Mouse (Mus musculus) CD4-positive helper T cell, adult 2 months (primary cell): ENCODE measurements around the gene Mta1.

Experiments used
- DNase-seq: peaks from one replicate; pipeline ENCODE4 v3.0.0-alpha.2; 2012; ENCODE audit warnings: low read depth, missing footprints, low spot score

Gene Mta1

DNA sequence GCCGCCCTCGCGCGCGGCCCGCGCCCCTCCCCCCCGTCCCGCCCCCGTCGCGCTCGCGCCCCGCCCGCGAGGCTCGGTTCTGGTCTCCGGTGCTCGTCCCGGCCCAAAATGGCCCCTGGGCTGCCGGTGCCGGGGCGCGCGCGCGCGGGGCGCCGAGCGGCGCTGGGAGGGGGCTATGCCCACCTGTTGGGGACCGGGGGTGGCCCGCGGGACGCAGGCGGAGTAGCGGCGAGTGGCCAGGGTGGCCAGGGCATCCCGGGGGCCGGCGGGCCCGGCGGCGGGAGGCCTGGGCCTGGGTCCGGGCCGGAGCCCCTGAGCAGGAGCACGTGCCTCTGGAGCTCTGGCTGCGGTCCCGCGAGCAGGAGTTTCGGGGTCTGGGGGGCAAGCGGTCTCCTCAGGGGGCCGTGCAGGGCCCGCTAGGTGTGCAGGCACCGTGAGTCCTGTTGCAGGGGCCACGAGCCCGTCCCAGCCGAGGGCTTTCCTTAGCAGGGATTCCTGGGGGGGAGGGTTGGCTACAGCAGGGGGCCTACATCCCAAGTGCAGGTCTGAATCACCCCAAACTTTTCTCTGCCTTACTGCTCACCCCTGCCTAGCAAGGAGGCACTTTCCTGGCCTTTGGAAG lies 563 bp downstream of the Mta1 start:
- peak; percentile 59 for DNase-seq

DNA sequence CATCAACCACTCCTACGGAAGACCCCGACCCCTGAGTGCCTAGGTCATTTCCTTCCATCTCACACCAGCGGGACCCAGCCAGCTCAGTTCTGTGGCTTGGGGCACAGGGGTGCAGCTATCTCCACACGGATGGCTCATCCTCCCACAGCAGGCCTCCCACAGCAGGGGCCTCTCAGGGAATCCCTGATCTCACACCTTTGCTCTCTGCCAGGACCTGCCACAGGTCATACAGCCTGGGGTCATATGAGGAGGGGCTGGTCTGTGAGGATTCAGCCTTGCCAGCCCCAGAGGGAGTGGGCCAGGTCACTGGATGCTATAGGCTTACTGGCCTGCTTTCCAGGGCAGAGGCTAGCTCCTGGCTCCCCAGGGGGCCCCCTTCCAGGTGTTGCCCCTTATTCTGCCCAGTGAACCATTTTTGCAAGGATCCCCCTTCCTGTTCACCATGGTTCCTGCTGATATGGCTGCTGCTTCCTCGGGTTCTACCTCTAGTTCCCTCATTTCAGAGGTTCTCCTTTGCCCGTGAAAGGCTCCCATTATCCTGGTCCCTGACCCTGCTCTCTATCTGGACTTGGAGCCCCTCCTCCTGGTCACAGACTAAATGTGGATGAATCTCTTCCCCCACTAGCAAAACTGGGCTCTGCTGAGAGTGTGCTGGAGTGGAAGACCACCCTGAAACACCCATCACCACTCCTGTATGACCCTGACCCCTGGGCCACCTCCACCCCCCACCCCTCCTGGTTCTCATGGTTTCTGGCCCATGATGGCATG lies 1.6 kb downstream of the Mta1 start:
- DNase-seq = peak; percentile 20

DNA sequence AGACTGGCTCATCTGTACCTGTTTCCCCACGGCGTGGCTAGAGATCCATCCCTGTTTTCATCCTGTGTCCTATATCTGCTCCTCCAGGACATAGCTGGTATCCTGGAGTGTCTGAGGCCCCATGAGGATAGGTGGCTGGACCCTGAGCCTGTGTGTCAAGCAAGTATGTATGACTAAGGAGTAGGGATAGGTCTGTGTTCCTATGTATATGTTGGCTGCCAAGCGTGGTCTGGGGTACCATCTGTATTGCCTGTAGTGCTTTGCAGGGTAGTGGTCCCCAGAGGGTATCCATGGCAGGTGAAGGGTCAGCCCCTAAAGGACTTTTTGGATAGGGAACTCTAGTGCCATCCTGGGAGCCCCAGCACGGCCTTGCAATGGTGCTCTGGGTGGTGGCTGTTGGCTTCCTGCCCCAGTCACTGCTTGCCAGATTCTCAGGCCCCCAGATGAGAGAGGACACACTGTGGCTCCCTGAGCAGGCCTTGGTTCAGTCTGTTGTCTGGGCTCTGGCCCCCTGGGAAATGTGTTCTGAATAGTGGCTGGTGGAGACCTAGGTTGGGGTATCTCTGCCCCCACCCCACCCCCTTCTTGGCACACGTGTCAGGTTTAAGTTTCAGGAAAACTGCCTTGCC lies 2.5 kb downstream of the Mta1 start:
- no peak for DNase-seq

DNA sequence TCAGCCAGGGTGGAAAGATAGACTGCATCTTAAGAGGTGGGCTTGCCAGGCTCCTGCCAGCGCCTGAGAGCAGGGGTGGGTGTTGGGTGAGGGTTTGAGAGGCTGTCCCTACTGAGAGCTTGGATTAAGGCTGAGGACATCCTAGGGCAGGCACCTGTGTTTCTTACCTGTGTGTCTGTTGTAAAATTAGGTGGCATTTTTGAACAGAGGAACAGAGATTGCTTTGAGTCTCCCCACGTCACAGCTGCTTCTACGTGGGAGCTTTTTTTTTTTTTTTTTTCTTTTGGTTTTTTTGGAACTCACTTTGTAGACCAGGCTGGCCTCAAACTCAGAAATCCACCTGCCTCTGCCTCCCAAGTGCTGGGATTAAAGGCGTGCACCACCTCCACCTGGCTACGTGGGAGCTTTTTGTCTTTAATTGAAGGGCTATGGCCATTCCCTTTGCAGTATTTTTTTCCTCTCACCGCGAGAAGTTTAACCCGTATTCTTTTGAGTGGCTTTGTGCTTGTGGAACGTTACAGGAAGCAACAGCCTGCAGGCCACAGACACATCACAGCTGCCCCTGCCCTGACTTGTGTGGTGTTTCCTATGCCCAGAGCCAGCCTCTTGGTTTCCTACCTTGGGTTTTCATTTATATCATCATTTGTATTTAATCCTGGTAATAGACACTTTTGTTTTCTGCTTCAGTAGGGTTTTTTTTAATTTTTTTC lies 3.3 kb downstream of the Mta1 start:
- DNase-seq = peak; percentile 48

DNA sequence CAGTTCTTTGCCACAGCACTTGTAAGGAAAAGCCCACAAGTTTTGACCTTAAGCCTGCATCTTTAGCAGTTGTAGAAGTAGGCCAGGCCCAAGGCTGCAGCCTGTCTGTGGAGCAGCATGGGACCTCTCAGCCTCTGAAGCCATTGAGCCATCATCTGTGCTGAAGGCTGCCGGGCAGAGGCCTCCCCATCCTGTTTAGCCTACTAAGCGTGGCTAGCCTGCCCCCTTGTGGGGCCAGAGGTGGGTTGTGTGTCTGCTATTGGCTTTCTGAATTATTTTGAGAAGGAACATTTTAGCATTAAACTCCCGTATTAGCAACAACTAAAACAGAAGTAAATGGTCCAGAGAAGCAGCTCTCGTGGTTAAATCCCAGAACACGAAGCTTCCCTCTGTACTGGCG lies 4.4 kb downstream of the Mta1 start:
- peak; percentile 80 for DNase-seq

DNA sequence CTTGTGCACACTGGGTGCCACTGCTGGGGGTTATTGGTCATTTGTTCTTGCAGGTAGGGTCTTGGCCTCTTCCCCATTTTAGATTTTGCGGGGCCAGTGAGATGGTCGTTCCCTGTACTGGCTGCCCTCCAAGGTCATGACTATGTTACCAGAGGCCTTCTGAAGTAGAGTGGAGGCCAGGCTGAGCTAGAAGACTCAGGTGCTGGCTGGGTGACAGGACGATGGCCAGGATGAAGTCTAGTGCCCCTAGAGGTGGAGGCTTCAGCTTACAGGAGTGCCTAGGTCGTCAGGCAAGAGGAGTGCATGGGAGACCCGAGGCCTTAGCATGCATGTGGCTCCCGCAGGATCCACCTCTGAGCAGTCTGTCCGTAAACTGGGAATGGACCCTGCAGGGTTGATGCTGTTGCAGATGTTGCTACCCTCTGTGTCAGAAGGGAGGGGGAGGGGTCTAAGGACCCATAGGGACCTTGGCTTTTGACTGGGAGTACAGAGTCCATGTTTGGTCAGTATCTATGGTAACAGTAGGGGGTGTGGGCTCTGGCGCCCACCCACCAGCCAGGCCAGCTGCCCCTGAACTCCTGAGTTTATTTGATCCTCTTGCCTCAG lies 5.9 kb downstream of the Mta1 start:
- peak; percentile 41 for DNase-seq

DNA sequence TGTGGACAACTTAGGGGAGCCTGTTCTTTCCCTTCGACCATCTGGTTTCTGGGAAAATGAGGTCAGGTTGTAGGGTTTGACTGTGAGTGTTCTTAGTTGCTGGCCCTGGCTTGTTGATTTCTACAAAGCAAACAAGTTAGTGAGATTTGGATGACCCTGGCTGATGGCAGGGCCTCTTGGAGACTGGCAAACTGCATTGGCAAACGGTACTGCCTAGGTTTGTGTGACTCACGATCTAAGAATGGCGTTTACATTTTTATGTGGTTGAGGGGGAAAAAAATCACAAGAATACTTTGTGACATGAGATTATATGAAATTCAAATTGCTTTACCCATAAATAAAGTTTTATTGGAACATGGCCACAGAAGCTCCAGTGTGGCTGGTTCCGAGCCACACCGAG lies 8.3 kb downstream of the Mta1 start:
- DNase-seq = no peak

DNA sequence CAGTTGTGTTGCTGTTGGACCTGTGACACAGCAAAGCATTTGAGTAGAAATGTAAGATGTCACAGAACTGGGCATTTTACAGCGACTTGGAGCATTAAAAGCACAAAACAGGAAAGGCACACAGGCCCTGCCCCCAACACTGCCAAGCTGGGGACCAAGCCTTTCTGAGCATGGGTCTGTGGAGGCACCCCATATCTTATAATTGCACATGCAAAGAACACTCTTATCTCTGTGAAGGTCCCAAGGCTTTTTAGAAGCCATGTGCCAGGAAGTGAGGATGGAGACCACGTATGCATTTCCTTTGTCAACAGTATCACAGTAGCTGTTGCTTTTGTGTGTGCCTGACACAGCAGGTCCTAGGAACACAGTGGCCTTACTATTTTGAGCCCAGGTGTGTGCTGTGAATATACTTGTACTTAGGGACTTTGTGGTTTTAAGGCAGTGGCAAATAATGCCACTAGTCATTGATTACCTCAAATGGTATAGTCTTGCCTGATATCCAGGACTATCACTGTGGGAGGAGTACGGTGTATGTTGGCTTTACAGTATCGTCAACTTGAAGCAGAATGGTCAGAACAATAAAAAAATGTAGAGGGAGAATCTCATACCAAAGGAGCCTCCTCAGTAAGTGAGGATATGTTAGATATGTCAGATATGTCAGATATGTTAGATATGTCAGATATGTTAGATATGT lies 9.5 kb downstream of the Mta1 start:
- no peak for DNase-seq

DNA sequence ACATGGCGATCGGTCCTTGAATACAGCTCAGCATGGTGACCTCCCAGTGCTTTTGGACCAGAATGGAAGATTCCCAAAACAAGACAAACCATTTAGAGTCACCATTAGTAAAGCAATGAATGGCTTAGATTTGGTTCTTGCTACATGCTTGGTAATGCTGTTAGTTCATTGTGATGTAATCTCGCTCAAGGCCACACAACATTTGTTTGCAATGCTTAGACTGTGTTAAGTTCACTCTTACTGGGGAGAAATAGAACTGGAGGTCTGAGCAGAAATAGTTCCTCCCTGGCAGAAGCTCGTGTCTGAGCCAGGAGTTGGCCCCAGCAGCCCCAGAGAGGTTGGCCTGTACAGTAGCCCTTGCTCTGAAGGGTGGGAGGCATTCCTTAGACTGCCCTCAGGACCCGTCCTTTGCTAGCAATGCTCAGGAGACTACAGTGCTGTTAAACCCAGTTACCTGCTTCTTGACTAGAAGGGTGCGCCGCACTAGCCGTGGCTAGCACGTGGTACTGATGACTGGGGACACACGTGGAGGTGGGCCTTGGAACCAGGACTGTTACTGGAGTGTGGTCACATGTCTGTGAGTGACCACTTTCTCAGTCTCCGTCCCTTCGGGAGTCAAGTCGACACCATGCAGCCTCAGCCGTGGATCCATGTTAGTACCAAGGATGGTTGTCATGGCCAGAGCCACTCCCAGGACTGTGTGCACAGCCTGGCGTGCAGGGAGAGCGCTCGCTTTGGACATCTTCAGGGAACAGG lies 10.6 kb downstream of the Mta1 start:
- no peak for DNase-seq

DNA sequence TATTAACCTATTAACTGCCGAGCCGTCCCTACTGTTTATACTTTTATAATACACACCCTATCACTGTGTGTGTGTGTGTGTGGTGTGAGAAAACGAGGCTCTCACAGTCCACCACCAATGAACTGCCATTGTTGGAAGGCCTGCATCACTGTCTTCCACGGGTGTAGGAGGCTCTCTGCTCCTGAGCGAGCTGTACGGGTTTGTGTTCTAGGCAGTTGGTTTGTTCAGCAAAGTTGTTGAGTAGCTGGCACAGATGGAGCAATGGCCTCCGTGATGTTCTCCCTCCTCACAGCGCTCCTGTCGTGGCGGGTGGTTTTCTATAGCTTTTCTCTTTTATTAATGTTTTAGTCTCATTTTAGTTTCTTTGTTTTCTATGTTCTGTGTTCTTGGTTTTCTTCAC lies 11.7 kb downstream of the Mta1 start:
- no peak for DNase-seq

DNA sequence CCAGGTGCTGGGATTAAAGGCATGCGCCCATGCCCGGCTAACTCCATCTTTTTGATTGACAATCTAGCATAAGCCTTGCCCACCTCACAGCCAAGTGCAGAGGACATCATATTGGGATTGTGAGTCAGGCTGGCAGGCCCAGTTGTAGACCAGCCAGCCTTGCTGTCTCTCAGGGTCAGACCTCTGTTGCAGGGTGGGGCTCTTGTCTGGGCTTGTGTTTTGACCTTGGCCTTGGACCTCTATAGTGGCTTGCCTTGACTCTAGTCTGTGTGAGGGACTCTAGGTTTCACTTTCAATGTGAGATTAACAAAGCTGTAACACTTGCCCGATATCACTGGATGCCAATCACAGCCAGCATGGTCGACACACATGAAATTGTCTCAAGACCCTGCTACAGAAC lies 16.1 kb downstream of the Mta1 start:
- no peak for DNase-seq

DNA sequence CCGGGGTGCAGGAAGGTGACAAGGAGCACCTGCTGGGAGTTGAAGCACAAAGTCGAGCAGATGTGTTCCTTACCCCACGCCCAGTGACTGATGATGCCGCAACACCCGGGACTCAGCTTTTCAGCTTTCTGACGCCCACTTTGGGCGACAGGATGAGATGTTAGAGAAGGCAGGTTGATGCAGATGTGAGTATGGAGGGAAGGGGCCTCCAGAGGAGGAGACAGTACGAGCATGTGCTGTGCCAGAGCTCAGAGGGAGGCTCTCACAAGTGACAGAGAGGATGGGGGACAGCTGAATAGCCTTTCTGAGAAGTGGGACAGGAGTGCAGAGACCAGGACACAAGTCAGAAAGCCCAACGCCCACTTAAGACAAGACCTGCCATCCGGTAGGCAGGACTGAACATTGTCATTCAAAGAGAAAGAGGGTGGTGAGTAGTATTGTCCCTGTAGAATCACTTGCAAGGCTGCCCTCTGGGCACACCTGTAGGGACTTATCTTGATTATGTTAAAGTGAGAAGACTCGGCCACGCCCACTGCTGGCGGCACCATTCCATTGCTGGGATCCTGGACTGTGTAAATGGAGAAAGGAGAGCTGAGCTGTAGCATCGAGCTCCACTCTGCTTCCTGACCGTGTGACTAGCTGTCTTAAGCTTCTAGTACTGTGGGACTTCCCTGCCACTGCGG lies 16.9 kb downstream of the Mta1 start:
- DNase-seq = no peak

DNA sequence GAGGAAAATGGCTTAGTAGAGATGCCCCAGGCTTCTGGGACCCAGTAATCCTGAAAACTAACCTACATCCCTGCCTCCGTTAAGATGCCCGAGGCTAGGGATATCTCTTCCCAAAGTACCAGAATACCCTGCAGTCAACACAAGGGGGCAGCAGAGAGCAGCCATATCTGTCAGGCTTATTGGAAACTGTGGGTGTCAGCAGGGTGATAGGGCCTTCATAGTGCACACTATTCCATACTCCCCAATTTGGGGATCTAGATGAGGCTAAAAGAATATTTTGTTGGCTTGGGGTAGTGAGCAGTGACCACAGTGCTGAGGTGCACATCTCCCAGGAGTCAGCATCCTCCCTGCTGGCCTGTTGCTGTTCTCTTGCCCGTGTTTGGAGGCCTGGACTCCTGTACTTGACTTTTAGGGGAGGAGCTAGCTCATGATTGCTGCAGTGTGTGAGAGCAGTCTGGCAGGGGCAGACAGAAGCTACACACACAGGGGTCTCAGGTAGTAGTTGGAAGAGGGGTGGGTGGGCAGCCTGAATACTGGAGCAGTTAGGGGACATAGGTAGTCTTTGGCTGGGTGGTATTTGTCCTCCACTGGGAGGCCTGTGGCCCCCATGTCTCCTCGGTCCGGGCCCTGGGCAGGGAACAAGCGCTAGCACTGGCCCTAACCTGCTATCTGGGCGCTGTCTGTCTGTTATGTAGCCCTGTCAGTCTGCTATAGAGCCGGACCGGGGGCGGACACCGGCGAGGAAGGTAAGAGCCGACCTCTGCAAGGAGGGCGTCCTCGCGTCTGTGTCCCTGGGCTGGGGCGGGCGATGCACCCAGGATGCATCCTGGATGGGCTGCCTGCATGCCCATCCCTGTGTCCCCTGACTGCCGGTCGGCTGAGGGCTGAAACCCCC lies 21.7 kb downstream of the Mta1 start:
- peak; percentile 64 for DNase-seq

DNA sequence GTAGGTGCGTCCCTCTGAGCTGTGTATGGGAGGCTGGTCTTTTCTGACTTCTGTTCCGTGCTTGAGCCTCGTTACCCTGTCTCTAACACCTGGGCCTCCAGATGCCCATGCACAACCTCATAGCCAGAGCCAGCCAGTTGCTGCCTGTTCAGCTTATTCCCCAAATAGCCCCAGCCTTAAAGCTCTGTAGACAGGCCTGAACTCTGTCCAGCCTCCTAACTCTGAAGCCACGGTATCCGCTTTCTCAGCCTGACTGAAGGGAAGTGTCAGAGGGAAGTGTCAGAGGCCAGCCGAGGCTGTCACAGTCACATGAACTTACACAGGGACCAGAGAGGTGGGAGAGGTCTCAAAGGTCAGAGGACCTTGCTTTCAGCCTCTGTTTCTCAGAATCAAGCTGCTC lies 26.6 kb downstream of the Mta1 start:
- DNase-seq = no peak

DNA sequence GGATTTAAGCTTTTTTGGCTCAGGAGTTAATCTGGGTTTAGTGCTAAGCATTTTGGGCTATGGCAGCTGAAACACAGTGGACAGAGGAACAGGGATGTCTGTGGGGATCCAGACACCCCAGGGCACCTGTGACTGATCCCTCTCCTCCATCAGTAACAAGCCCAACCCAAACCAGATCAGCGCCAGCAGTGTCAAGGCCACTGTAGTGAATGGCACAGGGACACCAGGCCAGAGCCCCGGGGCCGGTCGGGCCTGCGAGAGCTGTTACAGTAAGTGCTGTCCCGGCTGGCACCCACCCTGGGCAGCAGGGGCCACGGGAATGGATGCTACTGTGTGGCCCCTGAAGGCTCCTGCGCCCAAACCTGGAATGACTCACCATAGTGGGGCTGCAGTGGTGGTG lies 32.7 kb downstream of the Mta1 start:
- no peak for DNase-seq

DNA sequence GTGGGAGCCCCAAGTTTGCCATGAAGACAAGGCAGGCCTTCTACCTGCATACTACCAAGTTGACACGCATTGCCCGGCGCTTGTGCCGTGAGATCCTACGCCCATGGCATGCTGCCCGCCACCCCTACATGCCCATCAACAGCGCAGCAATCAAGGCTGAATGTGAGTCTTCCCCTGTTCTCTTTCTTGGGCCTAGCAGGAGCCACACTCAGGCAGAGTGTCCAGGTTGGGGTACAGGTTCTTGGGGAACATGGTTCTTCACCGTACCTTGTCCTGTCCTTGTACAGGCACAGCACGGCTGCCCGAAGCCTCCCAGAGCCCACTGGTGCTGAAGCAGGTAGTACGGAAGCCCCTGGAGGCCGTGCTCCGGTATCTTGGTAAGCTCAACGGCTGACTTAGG lies 33.5 kb downstream of the Mta1 start:
- no peak for DNase-seq

DNA sequence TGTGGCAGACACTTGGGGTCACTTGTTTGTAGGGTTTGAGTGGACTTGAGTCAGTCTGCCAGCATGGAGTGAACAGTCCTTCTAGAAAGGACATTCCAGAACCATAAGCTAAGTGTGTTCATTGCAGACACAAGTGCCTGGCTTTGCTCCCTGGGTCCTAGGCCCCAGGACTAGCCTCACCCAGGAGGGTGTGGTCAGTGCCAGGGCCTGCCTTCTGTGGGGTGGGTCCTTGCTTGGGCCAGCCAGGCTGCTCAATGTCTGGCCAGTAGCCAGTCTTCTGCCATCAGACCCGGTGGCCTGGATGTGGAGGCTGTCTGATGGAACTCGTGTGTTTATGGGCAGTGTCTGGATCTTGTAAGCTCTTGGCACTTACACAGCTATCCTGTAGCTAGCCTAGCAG lies 34.5 kb downstream of the Mta1 start:
- no peak for DNase-seq

DNA sequence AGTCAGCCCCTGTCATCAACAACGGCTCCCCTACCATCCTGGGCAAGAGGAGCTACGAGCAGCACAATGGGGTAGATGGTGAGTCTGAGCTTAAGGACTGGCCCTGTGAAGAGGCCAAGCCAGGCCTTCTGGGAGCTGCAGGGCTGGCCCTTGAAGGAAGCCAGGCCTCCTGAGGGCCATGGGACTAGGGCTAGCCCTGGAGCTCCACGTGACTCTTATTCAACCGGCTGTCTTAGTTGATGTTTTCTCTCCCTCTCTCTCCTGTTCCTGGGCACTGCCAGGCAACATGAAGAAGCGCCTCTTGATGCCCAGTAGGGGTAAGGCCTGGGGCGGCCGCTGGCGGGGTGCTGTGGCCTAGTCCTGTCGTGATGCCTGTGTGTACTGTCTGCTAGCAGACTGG lies 35.2 kb downstream of the Mta1 start:
- no peak for DNase-seq

DNA sequence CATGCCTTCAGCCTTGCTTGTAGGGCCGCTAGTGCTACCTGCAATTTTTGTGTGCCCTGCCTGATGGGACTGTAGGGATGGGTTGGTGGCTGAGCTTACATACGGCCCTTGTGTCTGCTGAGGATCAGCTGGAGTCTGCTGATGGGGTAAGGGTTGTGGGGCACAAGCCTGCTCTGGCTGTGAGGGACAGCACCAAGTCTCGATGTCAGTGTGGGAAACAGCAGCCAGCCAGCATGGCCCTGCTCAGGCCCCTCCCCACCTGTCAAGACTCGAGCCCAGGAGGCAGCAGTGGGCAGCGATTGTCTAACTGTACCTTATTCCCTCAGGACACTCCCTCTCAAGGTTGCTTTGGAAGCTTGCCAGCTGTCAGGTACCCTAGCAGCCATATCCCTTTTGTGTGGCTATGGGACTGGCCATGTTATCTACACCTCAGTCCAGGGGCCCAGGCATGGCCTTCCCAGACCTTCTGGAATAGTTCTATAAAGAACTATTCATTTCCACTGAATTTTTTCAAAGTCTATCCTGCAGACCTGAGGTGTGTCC lies 35.9 kb downstream of the Mta1 start:
- no peak for DNase-seq
